Mouse (Mus musculus): ENCODE measurements around the gene Polr2l. TPM values are rescaled to one million over a fixed set of nuclear protein-coding genes. Genes with fewer than 3 reads are reported as not detected.

The Polr2l gene
- polyA plus RNA-seq, 1 experiment from 2014 or later, result 73.9 TPM

- 80% methylated on average over 2 of the region's 2 CpGs for WGBS
- Histone ChIP-seq H3K4me2 (ENCODE audit: low read depth, low read length, severe bottlenecking) (no peak overlapping the region), H3K27ac (ENCODE audit: low read depth, low read length) (no peak overlapping the region), H3K36me3 (ENCODE audit: control insufficient read depth, insufficient read depth, low read length) (no peaks in the 10 kb centered on the region), H3K27me3 (ENCODE audit: control insufficient read depth, insufficient read depth, low read length) (no peaks in the 10 kb centered on the region), H3K9me3 (ENCODE audit: control insufficient read depth, low read length) (no peaks in the 10 kb centered on the region), H3K4me1 (replicated peaks; ENCODE audit: control insufficient read depth, insufficient read depth, low read length) (no peaks in the 10 kb centered on the region), H3K9ac (ENCODE audit: low read length) (no peak overlapping the region), H3K4me3 (ENCODE audit: low read depth, low read length) (no peak overlapping the region)
- no peak for DNase-seq (ENCODE audit: low spot score)
- no peak for ATAC-seq (replicated peaks; ENCODE audit: low FRiP score)
These were observed 16.2 kb upstream of the Polr2l start for GRCm38 (mm10) chr7:141491151-141491550.

- 90% methylated on average over 7 of the region's 7 CpGs for WGBS
- ATAC-seq (replicated peaks; ENCODE audit: low FRiP score) (no peak), DNase-seq (ENCODE audit: low spot score) (no peak)
- H3K36me3 ChIP-seq (ENCODE audit: control insufficient read depth, insufficient read depth, low read length), result no peaks in the 10 kb centered on the region
- no peak overlapping the region for H3K4me2 ChIP-seq (ENCODE audit: low read depth, low read length, severe bottlenecking)
- no peaks in the 10 kb centered on the region for H3K9me3 ChIP-seq (ENCODE audit: control insufficient read depth, low read length)
- H3K27me3 ChIP-seq (ENCODE audit: control insufficient read depth, insufficient read depth, low read length), result peaks cover 4% of the 10 kb centered on the region; the same call in 1 of the 2 replicates
- no peak overlapping the region for H3K27ac ChIP-seq (ENCODE audit: low read depth, low read length)
- H3K4me3 ChIP-seq (ENCODE audit: low read depth, low read length), result no peak overlapping the region
- no peak overlapping the region for H3K9ac ChIP-seq (ENCODE audit: low read length)
- H3K4me1 ChIP-seq (replicated peaks; ENCODE audit: control insufficient read depth, insufficient read depth, low read length), result peaks cover 6% of the 10 kb centered on the region; the same call in 1 of the 2 replicates
These were observed 12.2 kb upstream of the Polr2l start for GRCm38 (mm10) chr7:141487141-141487540.

- no peak overlapping the region for H3K9ac ChIP-seq (ENCODE audit: low read length)
- no peak for ATAC-seq (replicated peaks; ENCODE audit: low FRiP score)
- WGBS, result 96% methylated on average over 1 of the region's 1 CpGs
- no peak overlapping the region for H3K27ac ChIP-seq (ENCODE audit: low read depth, low read length)
- no peaks in the 10 kb centered on the region for H3K9me3 ChIP-seq (ENCODE audit: control insufficient read depth, low read length)
- no peak overlapping the region for H3K4me3 ChIP-seq (ENCODE audit: low read depth, low read length)
- H3K36me3 ChIP-seq (ENCODE audit: control insufficient read depth, insufficient read depth, low read length), result no peaks in the 10 kb centered on the region
- H3K27me3 ChIP-seq (ENCODE audit: control insufficient read depth, insufficient read depth, low read length), result peaks cover 4% of the 10 kb centered on the region; the same call in 1 of the 2 replicates
- no peak for DNase-seq (ENCODE audit: low spot score)
- H3K4me2 ChIP-seq (ENCODE audit: low read depth, low read length, severe bottlenecking), result no peak overlapping the region
- H3K4me1 ChIP-seq (replicated peaks; ENCODE audit: control insufficient read depth, insufficient read depth, low read length), result peaks cover 6% of the 10 kb centered on the region; the same call in 1 of the 2 replicates
These were observed 11.3 kb upstream of the Polr2l start for GRCm38 (mm10) chr7:141486239-141486638.

GRCm38 (mm10) chr7:141485606-141486005, 10.7 kb upstream of the Polr2l start:
- H3K9ac ChIP-seq (ENCODE audit: low read length), result no peak overlapping the region
- peaks cover 6% of the 10 kb centered on the region; the same call in 1 of the 2 replicates for H3K4me1 ChIP-seq (replicated peaks; ENCODE audit: control insufficient read depth, insufficient read depth, low read length)
- H3K27me3 ChIP-seq (ENCODE audit: control insufficient read depth, insufficient read depth, low read length), result peaks cover 4% of the 10 kb centered on the region; the same call in 1 of the 2 replicates
- no peak overlapping the region for H3K4me2 ChIP-seq (ENCODE audit: low read depth, low read length, severe bottlenecking)
- 91% methylated on average over 2 of the region's 2 CpGs for WGBS
- DNase-seq (ENCODE audit: low spot score) (no peak), ATAC-seq (replicated peaks; ENCODE audit: low FRiP score) (no peak)
- no peak overlapping the region for H3K4me3 ChIP-seq (ENCODE audit: low read depth, low read length)
- H3K9me3 ChIP-seq (ENCODE audit: control insufficient read depth, low read length), result no peaks in the 10 kb centered on the region
- H3K27ac ChIP-seq (ENCODE audit: low read depth, low read length), result no peak overlapping the region
- H3K36me3 ChIP-seq (ENCODE audit: control insufficient read depth, insufficient read depth, low read length), result no peaks in the 10 kb centered on the region

GRCm38 (mm10) chr7:141485186-141485585, 10.3 kb upstream of the Polr2l start:
- Histone ChIP-seq H3K9ac (ENCODE audit: low read length) (no peak overlapping the region), H3K36me3 (ENCODE audit: control insufficient read depth, insufficient read depth, low read length) (no peaks in the 10 kb centered on the region), H3K27me3 (ENCODE audit: control insufficient read depth, insufficient read depth, low read length) (peaks cover 4% of the 10 kb centered on the region), H3K27ac (ENCODE audit: low read depth, low read length) (no peak overlapping the region), H3K4me2 (ENCODE audit: low read depth, low read length, severe bottlenecking) (no peak overlapping the region), H3K4me3 (ENCODE audit: low read depth, low read length) (no peak overlapping the region), H3K4me1 (replicated peaks; ENCODE audit: control insufficient read depth, insufficient read depth, low read length) (peaks cover 6% of the 10 kb centered on the region; the same call in 1 of the 2 replicates), H3K9me3 (ENCODE audit: control insufficient read depth, low read length) (no peaks in the 10 kb centered on the region)
- ATAC-seq (replicated peaks; ENCODE audit: low FRiP score) (no peak), DNase-seq (ENCODE audit: low spot score) (no peak)
- WGBS, result 83% methylated on average over 2 of the region's 2 CpGs

GRCm38 (mm10) chr7:141484186-141485120, 9.5 kb upstream of the Polr2l start:
- DNase-seq (ENCODE audit: low spot score) (no peak), ATAC-seq (replicated peaks; ENCODE audit: low FRiP score) (no peak)
- H3K9ac ChIP-seq (ENCODE audit: low read length), result no peak overlapping the region
- no peaks in the 10 kb centered on the region for H3K9me3 ChIP-seq (ENCODE audit: control insufficient read depth, low read length)
- H3K4me3 ChIP-seq (ENCODE audit: low read depth, low read length), result no peak overlapping the region
- peaks cover 6% of the 10 kb centered on the region; the same call in 1 of the 2 replicates for H3K4me1 ChIP-seq (replicated peaks; ENCODE audit: control insufficient read depth, insufficient read depth, low read length)
- no peaks in the 10 kb centered on the region for H3K36me3 ChIP-seq (ENCODE audit: control insufficient read depth, insufficient read depth, low read length)
- H3K4me2 ChIP-seq (ENCODE audit: low read depth, low read length, severe bottlenecking), result no peak overlapping the region
- H3K27ac ChIP-seq (ENCODE audit: low read depth, low read length), result no peak overlapping the region
- peaks cover 4% of the 10 kb centered on the region for H3K27me3 ChIP-seq (ENCODE audit: control insufficient read depth, insufficient read depth, low read length)
- WGBS, result 83% methylated on average over 5 of the region's 5 CpGs

DNA sequence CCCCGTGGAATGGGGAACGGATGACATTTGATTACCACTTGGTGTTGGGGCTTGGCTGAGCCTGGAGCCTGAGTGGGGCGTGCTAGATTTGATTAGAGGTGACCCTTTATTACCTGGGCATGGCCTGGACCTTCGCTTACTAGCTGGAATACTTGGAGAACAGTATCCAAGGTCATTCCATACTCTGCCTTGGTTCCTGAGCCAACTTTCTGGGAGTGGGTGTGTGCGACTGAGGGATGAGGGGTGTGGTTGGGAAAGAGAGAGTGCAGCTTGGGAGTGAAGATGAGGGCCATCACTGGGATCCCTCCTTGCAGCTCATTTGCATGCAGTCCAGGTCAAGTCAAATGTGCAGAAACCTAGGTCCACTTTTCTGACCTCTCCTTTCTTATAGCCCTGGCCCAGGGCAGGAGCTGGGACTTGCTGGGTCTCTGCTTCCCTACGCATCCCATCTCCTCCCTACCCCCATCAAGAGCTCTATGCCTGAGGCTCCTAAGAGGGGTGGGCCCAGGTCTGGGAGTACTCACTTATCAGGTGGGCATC, 8.3 kb upstream of the Polr2l start:
- H3K4me3 ChIP-seq (ENCODE audit: low read depth, low read length), result no peak overlapping the region
- WGBS, result 78% methylated on average over 6 of the region's 6 CpGs

DNA sequence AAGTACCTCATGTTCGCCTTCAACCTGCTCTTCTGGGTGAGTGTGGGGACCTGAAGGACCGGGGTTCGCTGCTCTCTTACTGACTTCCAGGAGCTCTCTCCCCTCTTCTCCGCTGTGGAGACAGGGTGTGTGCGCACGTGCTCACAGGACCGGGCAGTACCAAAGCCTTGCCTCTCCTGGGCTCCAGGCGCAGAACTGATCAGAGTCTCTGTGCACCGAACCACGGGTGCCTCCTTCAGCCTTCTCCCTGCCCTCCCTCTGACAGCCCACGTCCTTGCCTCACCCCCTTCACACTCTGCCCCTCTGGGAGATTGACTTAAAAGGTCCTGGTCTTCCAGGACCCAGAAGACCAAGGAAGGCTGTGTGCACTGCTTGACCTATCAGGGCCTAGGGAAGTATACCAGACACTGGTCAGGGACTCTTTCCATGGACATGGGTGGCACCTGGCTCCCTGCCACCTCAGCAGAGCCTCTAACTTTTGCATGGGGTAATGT, 7.6 kb upstream of the Polr2l start:
- DNase-seq (ENCODE audit: low spot score) (peak; percentile 61), ATAC-seq (replicated peaks; ENCODE audit: low FRiP score) (peak; percentile 24; the same call in 1 of the 2 replicates)
- Histone ChIP-seq H3K9me3 (ENCODE audit: control insufficient read depth, low read length) (no peaks in the 10 kb centered on the region), H3K36me3 (ENCODE audit: control insufficient read depth, insufficient read depth, low read length) (no peaks in the 10 kb centered on the region), H3K4me2 (ENCODE audit: low read depth, low read length, severe bottlenecking) (peak overlapping the region; percentile 95), H3K9ac (ENCODE audit: low read length) (peak overlapping the region; percentile 65), H3K27ac (ENCODE audit: low read depth, low read length) (no peak overlapping the region), H3K4me3 (ENCODE audit: low read depth, low read length) (peak overlapping the region; percentile 61), H3K27me3 (ENCODE audit: control insufficient read depth, insufficient read depth, low read length) (peaks cover 4% of the 10 kb centered on the region), H3K4me1 (replicated peaks; ENCODE audit: control insufficient read depth, insufficient read depth, low read length) (peaks cover 6% of the 10 kb centered on the region; the same call in 1 of the 2 replicates)
- 5% methylated on average over 11 of the region's 11 CpGs for WGBS

More for the DNA sequence above, 8.3 kb upstream of the Polr2l start:
- H3K9ac ChIP-seq (ENCODE audit: low read length), result no peak overlapping the region
- H3K27ac ChIP-seq (ENCODE audit: low read depth, low read length), result no peak overlapping the region
- peaks cover 4% of the 10 kb centered on the region for H3K27me3 ChIP-seq (ENCODE audit: control insufficient read depth, insufficient read depth, low read length)
- H3K4me1 ChIP-seq (replicated peaks; ENCODE audit: control insufficient read depth, insufficient read depth, low read length), result peaks cover 6% of the 10 kb centered on the region; the same call in 1 of the 2 replicates
- DNase-seq (ENCODE audit: low spot score), result no peak
- H3K9me3 ChIP-seq (ENCODE audit: control insufficient read depth, low read length), result no peaks in the 10 kb centered on the region
- ATAC-seq (replicated peaks; ENCODE audit: low FRiP score), result no peak
- no peaks in the 10 kb centered on the region for H3K36me3 ChIP-seq (ENCODE audit: control insufficient read depth, insufficient read depth, low read length)
- H3K4me2 ChIP-seq (ENCODE audit: low read depth, low read length, severe bottlenecking), result peak overlapping the region; percentile 95; the same call in 1 of the 2 replicates

All from forebrain, embryonic 11.5 days (tissue).